Mouse (Mus musculus) fibroblast of lung, adult 2 months (primary cell): ENCODE measurements around the gene Ly6g6d.
"Not testable (repeated sequence)": the region's sequence is repeated elsewhere in the genome, so short reads cannot be mapped to it uniquely, and the experiment has no call there.

Experiments used
- DNase-seq: peaks from one replicate; pipeline ENCODE4 v3.0.0-alpha.2; 2011; ENCODE audit warnings: low read depth

Ly6g6d gene

GRCm38 (mm10) chr17:35077786-35078233 is at the start of gene Ly6g6d:
TSS of gene Ly6g6d (minus strand) at chr17:35078065.
- no peak for DNase-seq

DNA sequence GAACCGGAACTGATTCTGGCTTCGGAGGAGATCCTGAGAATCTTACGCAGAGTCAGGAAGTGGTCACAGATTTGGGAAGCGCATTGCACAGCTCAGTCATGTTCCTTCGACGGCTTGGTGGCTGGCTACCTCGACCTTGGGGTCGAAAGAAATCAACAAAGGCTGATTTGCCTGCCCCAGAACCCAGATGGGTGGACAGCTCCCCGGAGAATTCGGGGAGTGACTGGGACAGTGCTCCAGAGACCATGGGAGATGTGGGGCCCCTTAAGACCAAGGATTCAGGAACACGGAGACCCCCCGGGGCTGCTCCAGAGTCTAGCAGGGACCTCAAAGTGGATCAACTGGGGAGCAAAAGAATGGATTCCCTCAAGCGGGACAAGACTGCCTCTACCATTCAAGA is 49.2 kb upstream of the Ly6g6d start:
- DNase-seq = no peak

DNA sequence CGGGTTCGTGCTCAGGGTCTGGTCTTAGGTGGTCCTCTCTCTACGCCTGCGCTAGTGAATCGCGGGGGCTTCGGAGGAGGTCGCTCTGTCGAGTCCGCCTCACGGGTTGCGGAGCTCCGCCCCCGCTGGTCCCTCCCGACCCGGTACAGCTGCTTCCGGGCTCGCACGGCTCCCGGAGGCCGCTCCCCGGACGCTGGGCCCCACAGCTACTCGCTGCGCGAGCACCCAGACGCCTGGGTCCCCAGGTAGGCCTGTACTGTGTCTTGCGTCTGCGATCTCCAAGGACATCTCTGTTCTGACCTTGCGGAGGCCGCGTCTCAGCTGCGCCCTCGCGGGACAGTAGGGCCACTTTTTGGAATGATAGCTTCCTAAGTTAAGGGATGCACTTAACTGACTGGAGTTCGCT is 48.3 kb upstream of the Ly6g6d start, which contains the start of gene D17H6S53E:
Gene D17H6S53E (plus strand): TSS at position 168 of the 406 bp plus-strand sequence.
- DNase-seq = no peak

- no peak for DNase-seq
These were observed 47.7 kb upstream of the Ly6g6d start for GRCm38 (mm10) chr17:35125578-35125977.

DNA sequence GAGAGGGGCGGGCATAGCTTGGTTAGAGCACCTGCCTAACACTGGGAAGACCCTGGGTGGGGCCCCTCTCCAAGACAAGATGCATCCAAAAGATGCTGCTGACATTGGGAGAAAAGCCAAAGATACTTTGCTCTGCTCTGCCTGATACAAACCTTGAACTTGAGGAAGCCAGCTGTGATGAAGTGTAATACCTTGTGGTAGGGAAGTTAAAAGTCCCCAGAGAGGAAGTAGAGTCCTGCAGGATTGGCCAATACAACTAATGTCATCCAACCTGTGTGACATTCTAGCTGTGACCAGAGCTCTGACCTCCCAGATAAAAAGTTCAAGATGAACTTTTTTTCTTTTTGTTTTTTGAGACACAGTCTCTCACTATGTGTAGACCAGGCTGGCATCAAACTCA is 47.2 kb upstream of the Ly6g6d start:
- DNase-seq = no peak

DNA sequence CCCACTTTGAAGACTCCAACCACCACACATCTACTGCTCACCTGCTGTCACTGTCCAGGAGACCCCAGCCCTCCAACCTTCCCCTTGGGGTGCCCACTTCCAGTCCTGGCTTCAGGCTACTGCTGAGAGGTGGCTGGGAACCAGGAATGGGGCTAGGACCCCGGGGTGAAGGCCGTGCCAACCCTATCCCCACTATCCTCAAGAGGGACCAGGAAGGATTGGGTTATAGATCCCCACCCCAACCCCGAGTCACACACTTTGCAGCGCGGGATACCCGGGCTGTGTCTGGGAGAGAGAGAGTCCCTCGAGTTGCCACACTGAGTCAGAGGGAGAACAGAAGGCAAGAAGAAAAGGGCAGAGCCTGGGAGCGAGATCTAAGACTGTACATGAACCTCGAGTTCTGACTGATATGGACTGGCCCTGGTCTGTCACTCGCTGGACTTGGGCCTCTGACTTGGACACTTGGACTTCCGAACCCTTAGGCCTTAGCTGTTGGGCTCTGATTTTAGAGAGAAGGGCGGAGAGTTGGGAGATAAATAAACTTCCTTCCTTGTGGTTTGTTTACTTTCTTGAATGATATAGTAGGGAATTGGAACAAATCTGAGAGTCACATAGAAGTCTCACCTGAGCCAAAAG is 46.5 kb upstream of the Ly6g6d start:
- DNase-seq = not testable (repeated sequence)

- not testable (repeated sequence) for DNase-seq
These were observed 45.4 kb upstream of the Ly6g6d start for GRCm38 (mm10) chr17:35123287-35123686.

GRCm38 (mm10) chr17:35121871-35122303 is 44.0 kb upstream of the Ly6g6d start, which contains the start of gene Csnk2b:
TSS of gene Csnk2b (minus strand) at chr17:35122053.
- peak; percentile 20 for DNase-seq

DNA sequence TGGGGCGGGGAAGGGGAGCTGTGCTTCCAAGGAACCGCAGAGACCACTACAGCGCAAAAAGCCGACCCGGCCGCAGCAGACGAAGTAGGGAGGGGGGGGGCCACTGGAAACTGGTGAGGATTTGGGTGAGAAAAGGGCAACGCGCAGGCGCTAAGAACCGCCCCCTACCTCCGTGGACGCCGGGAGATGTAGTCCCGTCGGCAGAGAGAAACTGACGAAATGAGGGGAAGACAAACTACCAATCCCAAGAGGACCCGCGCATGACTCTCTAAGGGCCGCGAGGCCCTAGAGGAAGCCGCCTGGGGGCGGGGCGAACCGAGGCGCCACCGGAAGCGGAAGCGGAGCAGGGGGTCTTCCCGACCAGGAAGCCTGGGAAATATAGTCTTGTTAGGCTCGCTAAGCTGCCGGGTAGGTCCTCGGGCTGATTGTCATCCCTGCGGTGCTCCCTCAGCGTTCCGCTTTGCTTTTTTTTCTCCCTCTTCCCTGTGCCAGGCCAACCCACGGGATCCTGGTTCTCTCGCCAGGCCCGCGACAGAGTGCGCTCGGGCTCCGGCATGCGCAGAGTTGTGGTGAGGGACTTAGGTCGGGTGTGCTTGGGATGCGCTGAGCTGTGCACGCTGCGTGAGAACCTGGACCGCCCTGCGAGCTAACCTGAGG is 43.4 kb upstream of the Ly6g6d start, which contains the start of gene Gpank1:
Gene Gpank1 (plus strand): TSS at position 313 of the 657 bp plus-strand sequence.
- peak; percentile 97 for DNase-seq

DNA sequence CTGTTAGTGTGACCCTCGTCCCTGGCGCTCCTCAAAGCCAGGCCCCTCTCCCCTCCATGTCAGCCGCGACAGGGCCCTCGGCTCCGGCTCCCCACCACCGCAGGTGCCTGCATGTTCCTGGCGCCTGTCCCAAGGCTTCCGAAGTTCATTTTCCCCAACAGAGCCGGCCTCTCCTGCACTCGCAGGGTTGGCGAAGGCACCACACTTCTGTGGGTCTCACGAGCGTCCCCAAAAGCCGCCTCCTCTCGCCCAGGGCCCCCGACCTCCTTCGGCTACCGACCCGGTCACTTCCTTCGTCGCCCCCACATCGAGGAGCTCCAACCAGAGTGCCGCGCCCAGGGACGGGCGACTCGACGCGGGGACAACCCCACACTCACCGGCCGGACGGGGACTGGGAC is 42.9 kb upstream of the Ly6g6d start:
- no peak for DNase-seq

GRCm38 (mm10) chr17:35115046-35116019 is 37.5 kb upstream of the Ly6g6d start, which contains the start of gene Ly6g5b:
TSS of gene Ly6g5b (minus strand) at chr17:35115428.
- no peak for DNase-seq

GRCm38 (mm10) chr17:35111774-35112173 is 33.9 kb upstream of the Ly6g6d start:
- DNase-seq = no peak

GRCm38 (mm10) chr17:35108097-35108496 is 30.2 kb upstream of the Ly6g6d start, which contains the start of gene Ly6g5c:
TSS of gene Ly6g5c (plus strand) at chr17:35108279.
- no peak for DNase-seq

DNA sequence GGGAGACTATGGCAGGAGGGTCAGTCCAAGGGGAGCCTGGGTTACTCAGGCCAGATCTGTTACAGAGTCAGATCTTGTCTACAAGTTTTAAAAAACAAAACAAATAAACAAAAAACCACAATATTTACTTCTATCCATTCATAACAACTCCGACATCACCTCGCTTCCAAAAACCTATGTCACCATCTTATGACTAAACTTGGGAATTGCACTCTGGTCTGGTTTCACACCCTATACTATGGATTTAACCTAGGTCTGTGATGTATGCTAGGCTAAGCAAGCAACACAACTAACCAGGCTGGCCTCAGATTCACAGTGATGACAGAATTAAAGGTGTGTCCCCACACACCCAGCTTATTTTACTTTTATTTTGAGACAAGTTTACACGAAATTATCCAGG is 28.7 kb upstream of the Ly6g6d start:
- DNase-seq = no peak

- no peak for DNase-seq
These were observed 28.0 kb upstream of the Ly6g6d start for GRCm38 (mm10) chr17:35105740-35106389.

DNA sequence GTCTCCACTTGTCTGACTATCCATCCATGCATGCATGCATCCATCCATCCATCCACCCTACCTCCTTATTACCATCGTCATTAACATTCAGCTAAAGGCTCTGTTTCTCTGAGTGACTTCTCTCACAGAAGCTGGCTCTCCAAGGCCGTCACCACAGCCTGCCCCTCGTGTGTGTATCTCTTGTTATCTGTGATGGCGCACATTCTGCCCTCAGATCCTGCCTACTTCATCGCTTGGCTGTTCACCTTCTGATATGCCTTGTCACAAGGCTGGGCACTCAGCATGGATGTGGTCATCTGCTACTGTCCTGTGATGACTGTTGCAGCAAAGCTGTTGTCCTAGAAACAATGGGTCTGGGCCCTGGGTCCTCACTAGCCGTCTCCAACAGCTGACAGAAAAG is 26.9 kb upstream of the Ly6g6d start:
- DNase-seq = no peak

GRCm38 (mm10) chr17:35104079-35104478 is 26.2 kb upstream of the Ly6g6d start:
- DNase-seq = no peak

DNA sequence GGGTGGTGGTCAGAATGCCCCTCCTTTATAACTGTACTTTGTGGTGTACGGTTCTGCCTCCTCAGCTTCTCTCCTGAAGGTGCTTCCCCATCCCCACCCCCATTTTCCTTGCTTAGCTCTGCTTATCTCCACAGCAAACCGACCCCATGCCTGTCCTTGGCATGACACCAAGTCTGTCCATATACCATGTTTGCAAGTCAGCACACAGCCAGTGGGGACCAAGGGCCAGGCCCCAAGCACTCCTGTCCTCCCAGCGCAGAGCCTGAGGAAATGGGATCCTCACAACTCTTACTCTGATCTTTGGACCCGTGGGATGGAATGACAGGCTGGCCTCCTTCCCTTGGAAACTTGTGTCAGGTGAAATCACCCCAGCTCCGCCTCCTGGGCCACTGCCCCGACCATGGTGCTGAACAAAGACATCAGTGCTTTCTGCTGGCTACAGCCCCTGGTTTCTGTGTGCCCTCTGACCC is 25.4 kb upstream of the Ly6g6d start:
- no peak for DNase-seq

- DNase-seq = no peak
These were observed 24.4 kb upstream of the Ly6g6d start for GRCm38 (mm10) chr17:35102299-35102698.

- DNase-seq = no peak
These were observed 23.3 kb upstream of the Ly6g6d start for GRCm38 (mm10) chr17:35101161-35101560.

DNA sequence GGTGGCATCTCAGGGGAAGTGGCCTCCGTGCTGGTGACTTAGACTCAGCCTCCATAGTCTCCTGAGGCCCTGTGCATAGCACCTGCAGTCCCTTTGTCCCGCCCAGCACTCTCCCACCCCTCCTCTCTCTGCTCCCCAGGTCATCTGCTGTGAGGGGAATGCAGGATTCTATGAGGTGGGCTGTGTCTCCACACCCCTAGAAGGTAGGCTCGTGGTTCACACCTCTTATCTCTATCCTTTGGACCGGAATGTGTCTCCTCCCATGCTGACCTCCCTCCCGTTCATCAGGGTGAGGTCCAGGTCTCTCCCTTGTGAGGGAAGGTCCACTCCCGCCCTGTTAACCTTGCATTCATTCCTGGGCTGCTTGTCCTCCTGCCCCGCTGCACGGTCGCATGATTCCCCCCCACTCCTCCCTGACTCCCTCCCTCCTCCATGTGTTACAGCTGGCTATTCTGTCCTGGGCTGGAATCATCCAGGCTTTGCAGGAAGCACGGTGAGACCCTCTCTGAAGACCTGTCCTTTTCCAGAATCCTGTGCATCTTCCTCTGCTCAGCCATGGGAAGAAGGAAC is 22.4 kb upstream of the Ly6g6d start:
- DNase-seq = no peak
